Mouse (Mus musculus): ENCODE measurements around the gene Yipf1. TPM values are rescaled to one million over a fixed set of nuclear protein-coding genes. Genes with fewer than 3 reads are reported as not detected.

Yipf1 gene
- polyA plus RNA-seq, 1 experiment from 2014 or later = 68.8 TPM

DNA sequence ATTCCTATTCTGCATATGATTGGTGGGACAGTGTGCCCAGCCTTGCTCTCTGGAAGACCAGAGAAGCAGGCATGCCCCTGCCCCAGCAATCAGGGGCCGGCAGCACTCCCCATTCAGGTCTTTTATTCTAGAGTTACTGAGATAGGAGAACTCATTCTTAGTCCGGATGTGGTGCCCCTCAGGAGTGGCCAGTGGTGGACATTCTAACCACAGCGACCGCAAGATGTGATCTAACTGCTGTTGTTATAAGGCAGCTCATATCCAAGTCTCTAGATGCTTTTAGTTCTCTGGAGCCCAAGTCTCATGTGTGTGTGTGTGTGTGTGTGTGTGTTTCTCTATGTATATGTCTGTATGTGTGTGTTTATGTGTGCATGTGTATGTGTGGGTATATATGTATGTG is 13.8 kb upstream of the Yipf1 start:
- H3K4me1 ChIP-seq (replicated peaks; ENCODE audit: insufficient read depth, low read length) = no peaks in the 10 kb centered on the region
- ATAC-seq (replicated peaks; ENCODE audit: low FRiP score, low read depth) (no peak), DNase-seq (ENCODE audit: low spot score) (no peak)
- H3K4me3 ChIP-seq (replicated peaks; ENCODE audit: low read depth, low read length) = no peak overlapping the region
- no peak overlapping the region for H3K4me2 ChIP-seq (ENCODE audit: low read length)
- H3K27me3 ChIP-seq (ENCODE audit: insufficient read depth, low read length) = no peaks in the 10 kb centered on the region
- WGBS = 84% methylated on average over 4 of the region's 4 CpGs
- TF ChIP-seq CTCF (IDR thresholded peaks at IDR 0.05; ENCODE audit: low read depth) = no peak
- H3K9me3 ChIP-seq (replicated peaks; ENCODE audit: low read length) = no peaks in the 10 kb centered on the region
- no peak overlapping the region for H3K9ac ChIP-seq (ENCODE audit: low read depth, low read length)
- no peak overlapping the region for H3K27ac ChIP-seq
- H3K36me3 ChIP-seq (ENCODE audit: insufficient read depth, low read length) = no peaks in the 10 kb centered on the region

GRCm38 (mm10) chr4:107300902-107301555 is 13.1 kb upstream of the Yipf1 start:
- no peaks in the 10 kb centered on the region for H3K27me3 ChIP-seq (ENCODE audit: insufficient read depth, low read length)
- no peak overlapping the region for H3K27ac ChIP-seq
- H3K9ac ChIP-seq (ENCODE audit: low read depth, low read length) = no peak overlapping the region
- no peaks in the 10 kb centered on the region for H3K4me1 ChIP-seq (replicated peaks; ENCODE audit: insufficient read depth, low read length)
- DNase-seq (ENCODE audit: low spot score) (no peak), ATAC-seq (replicated peaks; ENCODE audit: low FRiP score, low read depth) (no peak)
- H3K36me3 ChIP-seq (ENCODE audit: insufficient read depth, low read length) = no peaks in the 10 kb centered on the region
- 89% methylated on average over 1 of the region's 1 CpGs for WGBS
- no peak for TF ChIP-seq CTCF (IDR thresholded peaks at IDR 0.05; ENCODE audit: low read depth)
- H3K9me3 ChIP-seq (replicated peaks; ENCODE audit: low read length) = no peaks in the 10 kb centered on the region
- no peak overlapping the region for H3K4me2 ChIP-seq (ENCODE audit: low read length)
- no peak overlapping the region for H3K4me3 ChIP-seq (replicated peaks; ENCODE audit: low read depth, low read length)

- Histone ChIP-seq H3K9me3 (replicated peaks; ENCODE audit: low read length) (no peaks in the 10 kb centered on the region), H3K36me3 (ENCODE audit: insufficient read depth, low read length) (no peaks in the 10 kb centered on the region), H3K4me2 (ENCODE audit: low read length) (no peak overlapping the region), H3K27me3 (ENCODE audit: insufficient read depth, low read length) (no peaks in the 10 kb centered on the region), H3K27ac (no peak overlapping the region), H3K9ac (ENCODE audit: low read depth, low read length) (no peak overlapping the region), H3K4me1 (replicated peaks; ENCODE audit: insufficient read depth, low read length) (no peaks in the 10 kb centered on the region), H3K4me3 (replicated peaks; ENCODE audit: low read depth, low read length) (no peak overlapping the region)
- 85% methylated on average over 9 of the region's 9 CpGs for WGBS
- ATAC-seq (replicated peaks; ENCODE audit: low FRiP score, low read depth) = no peak
- TF ChIP-seq CTCF (IDR thresholded peaks at IDR 0.05; ENCODE audit: low read depth) = no peak
- no peak for DNase-seq (ENCODE audit: low spot score)
Measured at GRCm38 (mm10) chr4:107302221-107302620, 11.9 kb upstream of the Yipf1 start.

DNA sequence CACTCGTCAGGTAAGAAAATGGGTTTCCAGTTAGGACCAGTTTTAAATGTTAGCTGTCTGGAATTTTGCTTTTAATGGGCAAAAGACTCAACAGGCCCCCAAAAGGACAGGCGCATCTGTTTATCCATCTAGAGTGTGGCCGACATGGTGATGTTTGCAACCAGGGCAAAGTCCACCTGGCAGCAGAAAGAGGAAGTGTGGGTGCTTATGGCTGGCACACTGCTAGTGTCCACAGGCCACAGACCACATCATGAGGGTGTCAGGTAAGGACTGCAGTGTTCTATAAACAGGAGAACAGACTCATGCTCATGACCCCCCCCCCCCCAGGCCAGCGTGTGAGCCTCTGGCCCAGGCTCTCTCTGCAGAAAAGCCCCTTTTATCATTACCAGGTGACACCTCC is 11.3 kb upstream of the Yipf1 start:
- 68% methylated on average over 4 of the region's 4 CpGs for WGBS
- peak; percentile 42; the same call in 1 of the 2 replicates for ATAC-seq (replicated peaks; ENCODE audit: low FRiP score, low read depth)

DNA sequence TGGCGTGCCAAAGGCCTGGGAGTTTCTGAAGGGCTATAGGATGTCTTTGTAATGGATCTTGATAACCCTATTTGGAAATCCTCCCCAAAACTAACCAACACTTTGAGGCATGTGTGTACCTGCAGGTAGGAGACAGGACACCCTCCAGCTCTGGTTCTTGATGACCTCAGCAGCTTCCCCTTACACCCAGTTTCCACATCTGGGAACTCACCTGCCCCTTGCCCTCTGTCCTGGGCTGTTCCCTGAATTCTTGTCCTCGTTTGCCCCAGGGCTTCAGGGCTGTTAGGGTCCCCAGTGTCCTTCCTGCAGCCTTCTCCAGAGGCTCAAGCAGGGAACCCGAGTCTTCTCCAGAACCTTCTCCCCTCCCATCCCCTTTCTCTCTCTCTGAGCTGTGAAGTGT is 10.6 kb upstream of the Yipf1 start:
- no peak overlapping the region for H3K4me3 ChIP-seq (replicated peaks; ENCODE audit: low read depth, low read length)
- H3K27ac ChIP-seq = no peak overlapping the region
- H3K36me3 ChIP-seq (ENCODE audit: insufficient read depth, low read length) = no peaks in the 10 kb centered on the region
- no peak overlapping the region for H3K9ac ChIP-seq (ENCODE audit: low read depth, low read length)
- no peaks in the 10 kb centered on the region for H3K4me1 ChIP-seq (replicated peaks; ENCODE audit: insufficient read depth, low read length)
- no peaks in the 10 kb centered on the region for H3K9me3 ChIP-seq (replicated peaks; ENCODE audit: low read length)
- WGBS = 60% methylated on average over 3 of the region's 3 CpGs
- no peak for ATAC-seq (replicated peaks; ENCODE audit: low FRiP score, low read depth)
- no peak for DNase-seq (ENCODE audit: low spot score)
- H3K4me2 ChIP-seq (ENCODE audit: low read length) = no peak overlapping the region
- no peaks in the 10 kb centered on the region for H3K27me3 ChIP-seq (ENCODE audit: insufficient read depth, low read length)
- TF ChIP-seq CTCF (IDR thresholded peaks at IDR 0.05; ENCODE audit: low read depth) = no peak

More for the DNA sequence above, 11.3 kb upstream of the Yipf1 start:
- Histone ChIP-seq H3K9me3 (replicated peaks; ENCODE audit: low read length) (no peaks in the 10 kb centered on the region), H3K4me1 (replicated peaks; ENCODE audit: insufficient read depth, low read length) (no peaks in the 10 kb centered on the region), H3K4me3 (replicated peaks; ENCODE audit: low read depth, low read length) (no peak overlapping the region), H3K27ac (no peak overlapping the region), H3K4me2 (ENCODE audit: low read length) (no peak overlapping the region), H3K27me3 (ENCODE audit: insufficient read depth, low read length) (no peaks in the 10 kb centered on the region), H3K9ac (ENCODE audit: low read depth, low read length) (no peak overlapping the region), H3K36me3 (ENCODE audit: insufficient read depth, low read length) (no peaks in the 10 kb centered on the region)
- TF ChIP-seq CTCF (IDR thresholded peaks at IDR 0.05; ENCODE audit: low read depth) = no peak
- no peak for DNase-seq (ENCODE audit: low spot score)

DNA sequence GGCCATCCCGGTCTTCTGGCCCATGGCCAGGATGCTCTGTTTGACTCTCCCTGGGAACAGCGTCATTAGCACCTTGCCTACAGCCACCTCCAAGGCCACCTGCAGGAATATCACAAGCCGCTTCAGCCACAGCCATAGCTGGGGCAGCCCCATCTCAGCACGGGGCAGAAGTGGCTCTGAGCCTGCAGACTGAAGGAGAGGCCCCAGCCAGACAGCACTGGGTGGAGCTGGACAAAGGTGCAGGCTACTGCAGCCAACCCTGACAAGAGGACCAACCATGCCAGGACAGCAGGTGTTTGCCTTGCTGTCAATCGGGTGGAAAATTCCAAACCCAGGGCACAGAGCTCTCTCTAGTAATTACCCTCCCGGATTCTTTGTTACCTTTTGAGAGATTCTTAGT is 7.2 kb upstream of the Yipf1 start, which contains the start of gene Dio1:
Dio1 (minus strand) TSS at position 204 of the 400 bp plus-strand sequence.
- no peak within 1 kb of the TSS for H3K27ac ChIP-seq
- H3K4me2 ChIP-seq (ENCODE audit: low read length) = no peak within 1 kb of the TSS
- WGBS = 41% methylated on average over 6 of the region's 6 CpGs
- no peak within 1 kb of the TSS for H3K9ac ChIP-seq (ENCODE audit: low read depth, low read length)
- no peaks in the 10 kb centered on the region for H3K9me3 ChIP-seq (replicated peaks; ENCODE audit: low read length)
- peak; percentile 68 for ATAC-seq (replicated peaks; ENCODE audit: low FRiP score, low read depth)
- no peaks in the 10 kb centered on the region for H3K36me3 ChIP-seq (ENCODE audit: insufficient read depth, low read length)
- no peaks in the 10 kb centered on the region for H3K4me1 ChIP-seq (replicated peaks; ENCODE audit: insufficient read depth, low read length)
- no peaks in the 10 kb centered on the region for H3K27me3 ChIP-seq (ENCODE audit: insufficient read depth, low read length)
- no peak within 1 kb of the TSS for H3K4me3 ChIP-seq (replicated peaks; ENCODE audit: low read depth, low read length)
- TF ChIP-seq CTCF (IDR thresholded peaks at IDR 0.05; ENCODE audit: low read depth) = no peak
- no peak for DNase-seq (ENCODE audit: low spot score)

DNA sequence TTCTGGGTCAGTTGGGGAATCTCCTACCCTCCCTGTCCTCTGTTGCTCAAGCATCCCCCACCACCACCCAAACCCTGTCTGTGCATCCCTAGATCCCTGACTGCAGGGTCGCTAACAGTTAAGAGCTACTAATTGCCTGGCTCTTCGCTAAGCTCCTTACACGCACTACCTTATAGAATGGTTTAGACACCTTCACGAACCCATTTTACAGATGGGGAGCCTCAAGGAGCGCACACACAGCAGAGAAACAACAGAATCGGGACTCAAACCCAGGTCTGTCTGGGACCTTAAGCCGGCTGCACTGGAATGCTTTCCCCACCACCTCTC is 279 bp downstream of the Yipf1 start:
- no peak for TF ChIP-seq CTCF (IDR thresholded peaks at IDR 0.05; ENCODE audit: low read depth)
- no peak for DNase-seq (ENCODE audit: low spot score)
- ATAC-seq (replicated peaks; ENCODE audit: low FRiP score, low read depth) = no peak
- peak overlapping the region; percentile 67 for H3K9ac ChIP-seq (ENCODE audit: low read depth, low read length)
- no peaks in the 10 kb centered on the region for H3K27me3 ChIP-seq (ENCODE audit: insufficient read depth, low read length)
- 0 out of 2 replicates have a peak, but pooled peaks cover 12% of the 10 kb centered on the region for H3K36me3 ChIP-seq (ENCODE audit: insufficient read depth, low read length)
- no peaks in the 10 kb centered on the region for H3K4me1 ChIP-seq (replicated peaks; ENCODE audit: insufficient read depth, low read length)
- no peaks in the 10 kb centered on the region for H3K9me3 ChIP-seq (replicated peaks; ENCODE audit: low read length)
- 9% methylated on average over 7 of the region's 7 CpGs for WGBS
- no peak overlapping the region for H3K27ac ChIP-seq
- peak overlapping the region; percentile 59 for H3K4me3 ChIP-seq (replicated peaks; ENCODE audit: low read depth, low read length)
- H3K4me2 ChIP-seq (ENCODE audit: low read length) = peak overlapping the region; percentile 77
